Mouse (Mus musculus) kidney, postnatal 25 days (tissue): ENCODE results near the gene 4921536K21Rik.

Source experiments
- DNase-seq, 2 experiments: peaks; one replicate each; pipeline ENCODE4 v3.0.0; 2021; ENCODE audit warnings: mixed read lengths in 2 of 2

4921536K21Rik gene

DNA sequence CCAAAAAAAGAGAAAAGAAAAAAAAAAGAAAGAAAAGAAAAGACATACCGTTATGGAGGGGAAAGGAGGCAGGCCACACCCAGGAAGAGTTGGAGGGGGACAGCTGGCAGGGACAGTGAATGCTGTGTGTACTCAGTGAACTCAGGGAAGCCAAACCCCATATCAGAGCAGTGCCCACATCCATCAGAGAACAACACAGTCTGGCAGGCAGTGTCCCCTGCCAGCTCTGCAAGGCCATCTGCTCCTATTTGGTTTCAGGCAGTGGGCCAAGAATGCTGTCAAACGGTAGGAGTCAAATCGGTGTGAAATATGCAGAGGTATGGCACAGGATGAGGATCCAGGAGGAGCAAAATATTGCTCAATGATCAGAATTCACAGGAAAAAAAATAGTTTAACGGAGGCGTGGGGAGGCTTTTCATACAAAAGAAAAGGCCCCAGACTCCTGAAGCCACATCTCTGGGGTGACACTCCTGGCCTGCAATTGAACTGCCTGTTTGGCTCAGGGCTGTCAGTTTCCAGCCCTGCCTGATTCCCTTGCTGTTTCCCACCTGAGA, 41.3 kb downstream of the 4921536K21Rik start:
- DNase-seq, result no peak

DNA sequence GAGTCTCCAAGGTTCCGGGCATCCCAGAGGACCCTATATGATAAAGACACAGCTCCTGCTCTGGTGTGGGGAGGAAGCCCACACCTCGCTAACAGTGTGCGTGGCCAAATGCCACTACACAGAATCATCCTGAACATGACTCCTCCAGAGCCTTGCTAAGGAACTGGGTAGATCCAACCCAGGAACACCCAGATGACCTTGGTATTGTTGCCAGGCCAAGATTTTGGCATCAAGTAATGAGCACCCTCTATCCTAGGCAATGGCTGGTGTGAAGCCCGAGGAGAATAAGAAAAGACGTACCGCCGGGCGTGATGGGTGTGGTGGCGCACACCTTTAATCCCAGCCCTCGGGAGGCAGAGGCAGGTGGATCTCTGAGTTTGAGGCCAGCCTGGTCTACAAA, 41.9 kb downstream of the 4921536K21Rik start:
- no peak for DNase-seq

DNA sequence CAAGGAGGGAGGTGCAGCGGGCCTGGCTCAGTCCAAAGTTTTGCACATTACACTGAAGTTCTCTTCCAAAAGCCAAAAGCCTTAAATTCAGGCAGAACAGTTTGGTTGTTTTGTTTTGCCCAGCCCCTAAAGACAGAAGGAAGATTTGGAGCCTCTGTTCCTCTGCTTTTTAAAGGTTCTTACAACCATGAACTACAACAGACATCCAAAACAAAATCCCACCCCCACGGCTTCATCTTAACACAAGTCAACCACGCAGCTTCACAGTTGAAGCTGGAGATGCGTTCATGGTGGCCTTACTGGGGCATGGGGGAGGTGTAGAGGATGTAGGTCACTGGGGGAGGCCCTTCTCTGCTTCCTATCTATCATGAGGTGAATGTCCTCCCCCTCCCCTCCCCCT, 43.0 kb downstream of the 4921536K21Rik start:
- DNase-seq, result no peak

DNA sequence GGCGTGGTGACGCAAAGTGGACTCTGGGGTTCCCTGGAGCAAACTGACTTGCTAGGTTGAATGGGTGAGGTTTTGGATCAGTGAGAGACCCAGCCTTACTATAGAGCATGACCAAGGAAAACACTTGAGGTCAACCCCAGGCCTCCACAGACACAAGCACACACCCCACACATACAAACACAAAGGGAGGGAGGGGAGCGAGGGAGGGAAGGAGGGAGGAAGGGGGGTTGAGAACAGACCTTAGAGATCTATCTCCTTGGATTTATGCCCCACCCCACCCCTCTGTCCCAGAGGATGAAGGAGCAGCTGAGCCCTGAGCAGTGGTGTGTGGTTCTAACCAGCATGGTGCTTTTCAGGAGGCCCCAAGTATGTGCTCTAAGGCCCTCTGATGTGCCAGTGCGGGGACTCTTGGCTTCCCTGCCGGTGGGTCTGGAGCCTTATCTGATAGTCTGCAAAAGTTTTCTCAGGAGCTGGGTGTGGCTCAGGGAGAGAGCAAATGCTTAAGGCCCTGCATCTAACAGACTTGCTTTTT, 44.1 kb downstream of the 4921536K21Rik start:
- no peak for DNase-seq

DNA sequence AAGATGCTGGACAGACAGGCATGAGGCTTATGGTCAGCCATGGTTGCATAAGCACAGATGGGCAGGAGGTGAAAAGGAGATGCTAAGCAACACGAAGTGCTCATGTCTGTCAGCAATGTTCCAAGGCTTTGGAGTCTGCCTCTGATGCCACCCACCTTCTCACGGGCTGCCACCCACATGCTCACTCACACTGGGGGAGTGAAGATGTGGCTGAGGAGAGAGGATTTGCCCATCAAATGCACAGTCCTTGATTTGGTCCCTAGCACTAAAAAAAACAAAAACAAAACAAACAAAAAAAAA, 44.6 kb downstream of the 4921536K21Rik start:
- no peak for DNase-seq

DNA sequence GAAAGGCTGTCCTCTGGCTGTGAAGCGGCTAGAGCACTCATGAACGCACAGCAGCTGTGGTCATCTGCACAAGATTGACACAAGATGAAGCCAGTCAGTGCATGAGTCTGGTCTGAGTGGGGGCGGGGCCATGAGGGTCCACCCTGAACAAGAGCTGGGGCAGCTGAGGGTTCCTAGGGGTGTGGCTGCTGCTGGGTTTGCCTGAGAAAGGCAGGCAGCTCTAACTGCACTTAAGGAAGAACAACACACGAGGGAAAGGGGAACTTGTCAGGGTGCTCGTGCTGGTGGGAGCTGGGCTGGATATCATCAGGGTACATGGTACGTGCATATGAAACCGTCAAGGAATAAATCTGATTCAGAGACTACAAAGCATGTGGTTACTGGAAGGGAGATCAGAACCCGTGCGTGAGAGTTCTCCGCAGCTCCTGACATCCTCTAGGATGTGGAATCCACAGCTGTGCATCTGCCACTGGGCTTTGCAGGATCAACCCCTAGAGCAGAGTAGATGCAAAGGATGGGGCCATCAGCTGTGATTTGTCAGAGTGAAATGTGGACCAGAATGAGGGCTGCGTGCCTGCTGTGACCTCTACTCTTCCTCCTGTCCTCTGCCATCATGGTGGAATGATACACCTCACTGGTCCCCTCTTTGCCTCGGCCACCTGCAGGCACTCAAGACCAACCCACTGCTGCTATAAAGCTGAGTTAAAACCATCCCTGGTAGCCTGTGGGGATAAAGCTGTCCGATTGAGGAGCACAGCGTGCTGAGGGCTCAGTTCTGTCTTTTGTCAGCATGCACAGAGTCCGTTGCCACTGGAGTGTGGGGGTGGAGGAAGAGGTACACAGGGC, 45.2 kb downstream of the 4921536K21Rik start:
- DNase-seq, result no peak

DNA sequence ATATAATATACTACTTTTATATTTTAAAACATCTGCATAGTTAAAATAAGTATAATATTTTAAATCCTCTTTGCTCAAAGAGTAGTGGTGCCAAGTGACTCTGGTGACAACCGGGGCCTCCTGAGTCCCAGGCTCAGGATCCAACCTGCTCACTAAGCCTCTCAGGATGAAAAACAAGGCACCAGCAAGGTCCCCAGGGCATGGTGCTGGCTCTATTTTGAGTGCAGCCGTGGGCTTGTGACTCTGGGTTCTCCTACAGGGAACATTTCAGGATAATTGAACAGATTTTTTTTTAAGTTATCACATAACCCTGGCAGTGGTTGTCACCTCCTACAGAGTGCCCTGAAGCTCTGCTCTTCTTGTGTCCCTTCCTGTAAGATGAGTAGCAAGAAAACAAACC, 48.5 kb downstream of the 4921536K21Rik start:
- DNase-seq, result no peak

DNA sequence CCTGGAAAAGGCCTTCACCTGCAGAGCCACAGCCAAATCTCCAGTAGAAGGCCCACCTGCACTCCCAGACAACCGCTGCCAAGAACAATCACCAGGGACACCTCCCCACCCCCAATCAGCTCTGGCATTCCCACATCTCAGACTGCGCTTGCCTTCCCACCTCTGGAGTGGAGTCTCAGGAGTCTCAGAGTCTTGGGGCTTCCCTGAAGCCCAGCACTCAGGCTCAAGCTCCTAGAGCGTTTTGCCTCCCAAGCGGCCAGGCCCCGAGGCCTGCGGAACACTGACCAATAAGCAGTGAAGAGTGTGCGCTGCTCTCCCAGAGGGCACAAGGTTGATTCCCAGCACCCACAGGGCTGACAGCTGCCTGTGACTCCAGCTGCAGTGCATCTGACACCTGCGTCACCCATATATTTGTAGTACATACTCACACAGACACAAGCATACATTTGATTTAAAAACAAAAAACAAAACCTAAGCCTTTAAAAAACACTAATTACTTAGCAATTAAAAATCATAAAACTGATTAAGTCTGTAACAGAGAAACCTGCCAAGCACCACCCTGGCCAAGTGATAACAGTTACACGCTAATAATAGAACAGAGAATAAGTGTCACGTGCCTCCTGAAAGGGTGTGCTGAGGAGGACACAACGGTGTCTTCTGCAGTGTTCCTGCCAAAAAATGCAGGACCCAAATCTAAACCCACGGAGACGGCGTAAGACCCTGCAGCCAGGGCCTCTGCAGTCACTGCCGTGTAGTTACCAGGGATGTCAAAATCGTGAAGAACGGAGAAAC, 50.8 kb downstream of the 4921536K21Rik start:
- DNase-seq, result no peak
